Mouse (Mus musculus) liver, embryonic 14.5 days (tissue): Measurements from ENCODE around the gene Ntn4. TPM values are rescaled to one million over a fixed set of nuclear protein-coding genes. Genes with fewer than 3 reads are reported as not detected.
"Not testable (repeated sequence)": the region's sequence is repeated elsewhere in the genome, so short reads cannot be mapped to it uniquely, and the experiment has no call there.

Source experiments
- ATAC-seq: fragments of 200-750 bp; cut with Nextera tagmentation; 2 replicates; pipeline ENCODE4 v1.8.0; 2017; ENCODE audit warnings: moderate number of reproducible peaks, mild to moderate bottlenecking, moderate library complexity; ENCODE audit not compliant: insufficient read depth
- DNase-seq, 3 experiments: peaks; one replicate each; pipeline ENCODE4 v3.0.0-alpha.2; 2012 to 2013; ENCODE audit warnings: low read depth in 3 of 3, low spot score in 3 of 3
- H3K27ac ChIP-seq: fragments of 300-500 bp; sonication (generic); 2 replicates; pipeline ENCODE4 v1.5.1; 2014; ENCODE audit warnings: moderate library complexity, mild to moderate bottlenecking, control low read depth, inconsistent platforms
- H3K27me3 ChIP-seq: fragments of 300-500 bp; sonication (generic); 2 replicates; pipeline ENCODE4 v1.6.1; 2014; ENCODE audit warnings: mild to moderate bottlenecking, low read length, moderate library complexity; ENCODE audit not compliant: control insufficient read depth, insufficient read depth
- H3K36me3 ChIP-seq: fragments of 300-500 bp; sonication (generic); replicated peaks from 2 replicates; pipeline ENCODE4 v1.6.1; 2014; ENCODE audit warnings: low read depth; ENCODE audit not compliant: control insufficient read depth, insufficient read depth
- H3K4me1 ChIP-seq, 2 experiments: fragments of 200-500 bp in 1 of 2; fragments of 300-500 bp in 1 of 2; sonication (generic) in 1 of 2; replicated peaks; 2 replicates each; pipeline ENCODE4 v1.6.1; 2012 to 2014; ENCODE audit warnings: antibody characterized with exemption in 1 of 2, inconsistent platforms in 1 of 2, low read length in 1 of 2; ENCODE audit not compliant: control insufficient read depth in 2 of 2, insufficient read depth in 2 of 2
- H3K4me2 ChIP-seq: fragments of 300-500 bp; sonication (generic); 2 replicates; pipeline ENCODE4 v1.6.1; 2014; ENCODE audit warnings: low read depth, mild to moderate bottlenecking, control low read depth, moderate library complexity
- H3K4me3 ChIP-seq, 2 experiments: fragments of 200-500 bp in 1 of 2; fragments of 300-500 bp in 1 of 2; sonication (generic) in 1 of 2; 2 replicates each; pipeline ENCODE4 v1.5.1; 2012 to 2014; ENCODE audit warnings: low read depth in 2 of 2, low read length in 2 of 2, mild to moderate bottlenecking in 2 of 2, control low read depth in 1 of 2, inconsistent platforms in 1 of 2, moderate library complexity in 1 of 2; ENCODE audit not compliant: insufficient read depth in 1 of 2
- H3K9ac ChIP-seq: fragments of 300-500 bp; sonication (generic); replicated peaks from 2 replicates; pipeline ENCODE4 v1.6.1; 2014; ENCODE audit warnings: mild to moderate bottlenecking, control low read depth, moderate library complexity
- H3K9me3 ChIP-seq: fragments of 300-500 bp; sonication (generic); 2 replicates; pipeline ENCODE4 v1.6.1; 2016; ENCODE audit warnings: low read length, mixed read lengths; ENCODE audit not compliant: control insufficient read depth
- CTCF ChIP-seq: IDR thresholded peaks from 2 replicates; pipeline ENCODE4 v1.5.1; 2016; ENCODE audit warnings: antibody characterized with exemption, low read depth, control low read depth
- EP300 ChIP-seq: IDR thresholded peaks from 2 replicates; pipeline ENCODE4 v1.6.1; 2016; ENCODE audit warnings: antibody characterized with exemption, low read depth
- WGBS: fragments of 180-500 bp; shearing (Covaris S2); extraction: QIAGEN DNeasy Blood & Tissue Kit; methylation state at CpG from one replicate; pipeline ENCODE4 v1.1.7; 2014; ENCODE audit not compliant: insufficient replicate concordance; 5-methylcytosine and 5-hydroxymethylcytosine counted together
- polyA plus RNA-seq, 2 experiments: library from polyadenylated mRNA; depleted of rRNA in 1 of 2; stranded (reverse) in 1 of 2; unstranded in 1 of 2; fragments of >200 nt; fragmentation: Nextera tagmentation in 1 of 2; extraction: Ambion mirVana in 1 of 2; gene quantifications; 2 replicates each; pipeline versions ENCODE4 v1.2.1 to v1.2.3; 2012 to 2014

The Ntn4 gene
- polyA plus RNA-seq, 2 experiments, result 0.11 to 0.52 TPM

DNA sequence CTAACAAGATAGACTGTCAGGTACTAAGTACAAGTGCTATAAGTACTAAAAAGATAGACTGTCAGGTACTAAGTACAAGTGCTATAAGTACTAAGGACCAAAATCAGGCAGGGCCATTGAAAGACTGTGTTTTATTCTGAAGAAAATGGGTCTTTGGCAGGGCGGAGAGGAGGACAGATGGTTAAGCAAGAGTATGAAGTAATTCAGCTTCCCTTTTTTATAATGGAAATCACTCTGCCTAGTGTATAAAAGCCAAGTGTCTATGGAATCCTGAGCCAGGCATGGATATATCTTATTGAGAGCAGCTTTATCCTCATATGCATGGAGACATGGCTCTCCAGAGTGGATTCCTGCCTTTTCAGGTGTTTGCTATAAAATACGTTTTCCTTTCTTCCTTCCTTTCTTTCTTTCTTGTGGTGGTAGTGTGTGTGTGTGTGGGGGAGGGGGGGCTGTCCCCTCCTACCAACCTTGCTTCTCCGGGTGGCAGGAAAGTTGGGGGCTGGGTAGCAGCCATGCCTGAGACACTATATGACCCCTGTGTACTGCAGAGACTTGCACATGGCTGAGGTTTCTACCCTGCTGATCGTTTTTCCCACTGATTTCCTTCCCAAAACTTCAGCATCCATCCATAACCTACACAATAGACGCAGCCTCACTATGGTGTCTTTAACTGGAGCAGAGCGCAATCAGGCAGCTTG is 40.3 kb downstream of the Ntn4 start:
- H3K27ac ChIP-seq, result peak overlapping the region; percentile 35; the same call in 1 of the 2 replicates
- ATAC-seq, result no peak

GRCm38 (mm10) chr10:93682185-93682747 is 41.8 kb downstream of the Ntn4 start:
- TF ChIP-seq CTCF (no peak), EP300 (0 out of 2 replicates have a peak, but pooled peaks have one; percentile 39)
- WGBS, result 30% methylated on average over 18 of the region's 18 CpGs
- Histone ChIP-seq H3K9me3 (no peaks in the 10 kb centered on the region), H3K9ac (peak overlapping the region; percentile 32; the same call in 1 of the 2 replicates), H3K4me2 (peak overlapping the region; percentile 67), H3K27me3 (no peaks in the 10 kb centered on the region), H3K27ac (no peak overlapping the region; the same call in 1 of the 2 replicates), H3K36me3 (no peaks in the 10 kb centered on the region), H3K4me1 (peaks cover 41 to 56% of the 10 kb centered on the region in 2 experiments), H3K4me3 (peak overlapping the region; percentile 30 to 34)
- ATAC-seq, result no peak
- no peak for DNase-seq

More for the DNA sequence above, 40.3 kb downstream of the Ntn4 start:
- 59% methylated on average over 6 of the region's 6 CpGs for WGBS
- peaks cover 39 to 45% of the 10 kb centered on the region in 2 experiments for H3K4me1 ChIP-seq
- H3K36me3 ChIP-seq, result no peaks in the 10 kb centered on the region
- no peak overlapping the region for H3K9ac ChIP-seq
- no peak overlapping the region for H3K4me3 ChIP-seq
- DNase-seq, result no peak
- TF ChIP-seq EP300 (no peak), CTCF (no peak)
- H3K4me2 ChIP-seq, result no peak overlapping the region
- H3K9me3 ChIP-seq, result no peaks in the 10 kb centered on the region
- no peaks in the 10 kb centered on the region for H3K27me3 ChIP-seq

DNA sequence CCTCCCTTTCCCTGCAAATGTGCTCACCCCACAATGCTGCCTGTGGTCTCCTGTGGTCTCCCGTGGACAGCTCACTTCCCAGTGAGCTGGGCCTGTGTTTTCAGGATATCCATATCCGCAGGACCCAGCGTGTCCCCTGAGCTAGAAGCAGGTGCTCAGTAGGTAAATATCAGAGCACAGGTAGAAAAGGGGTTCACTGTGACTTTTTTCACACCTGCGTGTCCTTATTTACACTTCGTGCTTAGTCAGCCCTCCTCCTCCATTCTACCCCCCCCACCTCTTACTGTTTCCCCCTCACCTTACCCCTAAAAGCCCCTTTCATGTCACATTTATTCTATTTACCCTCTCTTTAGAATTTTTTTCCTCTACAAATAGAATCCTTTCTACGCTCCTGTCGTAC is 42.7 kb downstream of the Ntn4 start:
- no peak for TF ChIP-seq CTCF
- TF ChIP-seq EP300, result no peak
- peaks cover 46 to 61% of the 10 kb centered on the region in 2 experiments for H3K4me1 ChIP-seq

GRCm38 (mm10) chr10:93683896-93684295 is 43.4 kb downstream of the Ntn4 start:
- Histone ChIP-seq H3K4me2 (peak overlapping the region; percentile 39), H3K9ac (no peak overlapping the region), H3K36me3 (no peaks in the 10 kb centered on the region), H3K4me3 (no peak overlapping the region), H3K27ac (peak overlapping the region; percentile 64; the same call in 1 of the 2 replicates), H3K4me1 (peaks cover 41 to 64% of the 10 kb centered on the region in 2 experiments), H3K9me3 (no peaks in the 10 kb centered on the region), H3K27me3 (no peaks in the 10 kb centered on the region)
- ATAC-seq, result no peak
- WGBS, result 54% methylated on average over 4 of the region's 4 CpGs
- no peak for DNase-seq
- TF ChIP-seq CTCF, result no peak
- TF ChIP-seq EP300, result no peak

More for the DNA sequence above, 42.7 kb downstream of the Ntn4 start:
- Histone ChIP-seq H3K9ac (peak overlapping the region; percentile 32; the same call in 1 of the 2 replicates), H3K9me3 (no peaks in the 10 kb centered on the region), H3K4me3 (peak overlapping the region; percentile 21 to 30; a peak in 3 of 4 replicates), H3K27me3 (no peaks in the 10 kb centered on the region), H3K4me2 (peak overlapping the region; percentile 67), H3K27ac (no peak overlapping the region), H3K36me3 (no peaks in the 10 kb centered on the region)
- no peak for ATAC-seq
- 65% methylated on average over 7 of the region's 7 CpGs for WGBS
- DNase-seq, result no peak

DNA sequence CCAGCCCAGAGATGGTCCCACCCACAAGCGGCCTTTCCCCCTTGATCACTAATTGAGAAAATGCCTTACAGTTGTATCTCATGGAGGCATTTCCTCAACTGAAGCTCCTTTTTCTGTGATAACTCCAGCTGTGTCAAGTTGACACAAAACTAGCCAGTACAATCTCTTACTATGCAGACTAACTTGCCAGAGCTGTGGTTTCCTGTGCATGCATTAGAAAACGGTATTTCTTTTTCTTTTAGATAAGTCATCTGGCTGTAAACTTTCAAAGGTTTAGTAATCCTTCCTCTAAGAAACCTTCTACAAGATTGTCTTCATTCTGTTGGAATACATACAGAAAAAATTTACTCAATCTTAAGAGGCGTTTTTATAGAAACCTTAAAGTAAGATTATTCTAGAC is 44.9 kb downstream of the Ntn4 start:
- peak; percentile 45 for ATAC-seq
- not testable (repeated sequence) for H3K36me3 ChIP-seq, H3K9ac ChIP-seq, H3K9me3 ChIP-seq, DNase-seq, H3K27me3 ChIP-seq, H3K4me3 ChIP-seq, H3K27ac ChIP-seq, H3K4me2 ChIP-seq
- TF ChIP-seq EP300, result peak; percentile 69
- WGBS, result 12% methylated on average over 3 of the region's 3 CpGs
- peaks cover 27 to 49% of the 10 kb centered on the region in 2 experiments for H3K4me1 ChIP-seq
